Mouse (Mus musculus) limb, embryonic 14.5 days (tissue): Measurements from ENCODE around the gene Ces2a. TPM values are rescaled to one million over a fixed set of nuclear protein-coding genes. Genes with fewer than 3 reads are reported as not detected.

ENCODE experiments used
- ATAC-seq: fragments of 200-750 bp; cut with Nextera tagmentation; 2 replicates; pipeline ENCODE4 v1.8.0; 2017; ENCODE audit warnings: low read depth, moderate number of reproducible peaks, moderate TSS enrichment; ENCODE audit not compliant: low FRiP score
- DNase-seq: peaks from one replicate; pipeline ENCODE4 v3.0.0-alpha.2; 2015; ENCODE audit warnings: low spot score
- H3K27ac ChIP-seq: fragments of 300-500 bp; sonication (generic); replicated peaks from 2 replicates; pipeline ENCODE4 v1.5.1; 2014; ENCODE audit warnings: low read depth, mild to moderate bottlenecking, low read length, moderate library complexity, mixed read lengths
- H3K27me3 ChIP-seq: fragments of 300-500 bp; sonication (generic); 2 replicates; pipeline ENCODE4 v1.6.1; 2014; ENCODE audit warnings: low read length, mixed read lengths; ENCODE audit not compliant: control insufficient read depth, insufficient read depth
- H3K36me3 ChIP-seq: fragments of 300-500 bp; sonication (generic); 2 replicates; pipeline ENCODE4 v1.6.1; 2014; ENCODE audit warnings: mild to moderate bottlenecking, low read length, moderate library complexity, mixed read lengths; ENCODE audit not compliant: control insufficient read depth, insufficient read depth
- H3K4me1 ChIP-seq: fragments of 300-500 bp; sonication (generic); 2 replicates; pipeline ENCODE4 v1.6.1; 2014; ENCODE audit warnings: antibody characterized with exemption, low read length, mixed read lengths; ENCODE audit not compliant: control insufficient read depth, insufficient read depth
- H3K4me2 ChIP-seq: fragments of 300-500 bp; sonication (generic); replicated peaks from 2 replicates; pipeline ENCODE4 v1.6.1; 2014; ENCODE audit warnings: low read depth, mild to moderate bottlenecking, low read length, moderate library complexity; ENCODE audit not compliant: severe bottlenecking
- H3K4me3 ChIP-seq: fragments of 300-500 bp; sonication (generic); replicated peaks from 2 replicates; pipeline ENCODE4 v1.5.1; 2014; ENCODE audit warnings: low read length
- H3K9ac ChIP-seq: fragments of 300-500 bp; sonication (generic); 2 replicates; pipeline ENCODE4 v1.6.1; 2014; ENCODE audit warnings: mild to moderate bottlenecking, low read depth, low read length, moderate library complexity; ENCODE audit not compliant: severe bottlenecking
- H3K9me3 ChIP-seq: fragments of 300-500 bp; sonication (generic); 2 replicates; pipeline ENCODE4 v1.6.1; 2016; ENCODE audit warnings: low read length; ENCODE audit not compliant: control insufficient read depth
- POLR2A ChIP-seq: fragments of 200-500 bp; IDR thresholded peaks from 2 replicates; pipeline ENCODE4 v1.8.0; 2012; ENCODE audit warnings: inconsistent platforms, mild to moderate bottlenecking, moderate library complexity, borderline replicate concordance; ENCODE audit not compliant: insufficient read depth, insufficient read length; ENCODE audit errors: extremely low read depth
- WGBS: fragments of 180-500 bp; shearing (Covaris S2); extraction: QIAGEN DNeasy Blood & Tissue Kit; methylation state at CpG from one replicate; pipeline ENCODE4 v1.1.7; 2014; 5-methylcytosine and 5-hydroxymethylcytosine counted together
- microRNA-seq: library from miRNA; unstranded; fragments of <30 nt; microRNA quantifications from one replicate; pipeline ENCODE4, GENCODE M21; 2016
- polyA plus RNA-seq, 2 experiments: library from polyadenylated mRNA; depleted of rRNA in 1 of 2; stranded (reverse) in 1 of 2; unstranded in 1 of 2; fragments of >200 nt; fragmentation: Nextera tagmentation in 1 of 2; extraction: Ambion mirVana in 1 of 2; gene quantifications; 2 replicates each; pipeline versions ENCODE4 v1.2.1 to v1.2.3; 2012 to 2014

The Ces2a gene
- polyA plus RNA-seq, 2 experiments = 0.03 TPM; not detected in 1

DNA sequence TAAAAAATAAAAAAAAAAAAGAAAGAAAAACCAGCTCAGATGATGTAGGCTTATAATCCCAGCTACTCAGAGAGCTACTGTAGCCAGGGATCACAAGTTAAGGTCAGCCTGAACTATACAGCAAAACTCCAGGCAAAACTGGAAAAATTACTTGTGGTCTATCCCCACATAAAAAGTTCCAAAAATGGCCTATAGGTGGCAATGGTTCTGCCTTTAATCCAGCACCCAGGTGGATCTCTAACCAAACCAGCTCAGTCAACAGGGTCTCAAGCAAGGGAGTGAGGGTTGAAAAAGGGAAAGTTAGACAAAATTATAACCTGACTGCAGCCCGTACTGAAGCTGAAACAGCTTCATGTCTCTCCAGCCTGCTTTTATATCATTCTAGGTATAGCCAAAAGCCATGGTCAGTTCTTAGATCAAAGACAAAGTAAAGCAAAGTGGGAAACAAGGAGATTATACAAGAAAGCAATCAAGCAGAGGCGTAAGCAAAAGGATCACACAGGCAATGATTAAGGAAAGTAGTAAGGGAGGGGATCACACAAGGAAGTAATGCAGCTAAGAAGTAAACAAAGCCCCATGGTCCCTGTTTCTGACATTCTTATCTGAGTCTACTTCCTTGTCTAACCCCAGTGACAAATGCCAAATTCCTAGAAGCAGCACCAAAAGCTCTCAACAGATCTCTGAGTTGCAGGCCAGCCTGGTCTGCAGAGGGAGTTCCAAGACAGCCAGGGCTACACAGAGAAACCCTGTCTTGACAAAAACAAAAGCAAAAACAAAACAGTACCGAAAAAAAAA lies 56.3 kb downstream of the Ces2a start:
- Histone ChIP-seq H3K4me1 (no peaks in the 10 kb centered on the region), H3K9ac (no peak overlapping the region), H3K36me3 (no peaks in the 10 kb centered on the region), H3K4me3 (no peak overlapping the region), H3K9me3 (no peaks in the 10 kb centered on the region), H3K27me3 (no peaks in the 10 kb centered on the region), H3K4me2 (no peak overlapping the region), H3K27ac (no peak overlapping the region)
- DNase-seq (peak; percentile 31), ATAC-seq (no peak)
- 62% methylated on average over 3 of the region's 3 CpGs for WGBS
- TF ChIP-seq POLR2A = no peak

Small RNAs within 50 kb of the gene (microRNA-seq; reads per million reads assigned to microRNA genes)
- not detected for gene Gm44328

Other genes with a start within 250 kb of the Ces2a start
- 0.23 and 0.29 TPM in 2 replicates for gene Terb1, start 224.1 kb upstream of the Ces2a start, polyA plus RNA-seq (2012; rRNA removed)
- 0.44 and 0.48 TPM in 2 replicates for gene Terb1, start 224.1 kb upstream of the Ces2a start, polyA plus RNA-seq (2014; fragmentation: Nextera tagmentation; extraction: Ambion mirVana)
- 75.7 and 84.2 TPM in 2 replicates for gene Nae1, start 199.4 kb upstream of the Ces2a start, polyA plus RNA-seq (2012; rRNA removed)
- gene Nae1, start 199.4 kb upstream of the Ces2a start, polyA plus RNA-seq (2014; fragmentation: Nextera tagmentation; extraction: Ambion mirVana) = 97.1 and 97.8 TPM in 2 replicates
- gene Car7, start 199.3 kb upstream of the Ces2a start, polyA plus RNA-seq (2012; rRNA removed) = 0.53 and 1.0 TPM in 2 replicates
- 0.65 and 0.66 TPM in 2 replicates for gene Car7, start 199.3 kb upstream of the Ces2a start, polyA plus RNA-seq (2014; fragmentation: Nextera tagmentation; extraction: Ambion mirVana)
- 4.9 and 5.0 TPM in 2 replicates for gene Pdp2, start 142.6 kb upstream of the Ces2a start, polyA plus RNA-seq (2012; rRNA removed)
- 9.3 and 9.7 TPM in 2 replicates for gene Pdp2, start 142.6 kb upstream of the Ces2a start, polyA plus RNA-seq (2014; fragmentation: Nextera tagmentation; extraction: Ambion mirVana)
- 0.29 and 0.62 TPM in 2 replicates for gene Cdh16, start 109.6 kb upstream of the Ces2a start, polyA plus RNA-seq (2012; rRNA removed)
- 0.75 and 0.98 TPM in 2 replicates for gene Cdh16, start 109.6 kb upstream of the Ces2a start, polyA plus RNA-seq (2014; fragmentation: Nextera tagmentation; extraction: Ambion mirVana)
- gene Rrad, start 102.7 kb upstream of the Ces2a start, polyA plus RNA-seq (2012; rRNA removed) = 21.4 and 22.5 TPM in 2 replicates
- gene Rrad, start 102.7 kb upstream of the Ces2a start, polyA plus RNA-seq (2014; fragmentation: Nextera tagmentation; extraction: Ambion mirVana) = 27.3 and 32.4 TPM in 2 replicates
- 71.1 and 91.9 TPM in 2 replicates for gene Ciao2b, start 92.0 kb upstream of the Ces2a start, polyA plus RNA-seq (2012; rRNA removed)
- 78.4 and 81.9 TPM in 2 replicates for gene Ciao2b, start 92.0 kb upstream of the Ces2a start, polyA plus RNA-seq (2014; fragmentation: Nextera tagmentation; extraction: Ambion mirVana)
- 0.13 and 0.14 TPM in 2 replicates for gene Ces2b, start 97.6 kb downstream of the Ces2a start, polyA plus RNA-seq (2012; rRNA removed)
- 0.15 and 0.22 TPM in 2 replicates for gene Ces2b, start 97.6 kb downstream of the Ces2a start, polyA plus RNA-seq (2014; fragmentation: Nextera tagmentation; extraction: Ambion mirVana)
- gene Ces2c, start 113.1 kb downstream of the Ces2a start, polyA plus RNA-seq (2012; rRNA removed) = 0.03 TPM in 1 of 2 replicates, not detected in the other
- gene Ces2c, start 113.1 kb downstream of the Ces2a start, polyA plus RNA-seq (2014; fragmentation: Nextera tagmentation; extraction: Ambion mirVana) = not detected in 2 replicates
- 0.25 and 0.26 TPM in 2 replicates for gene Ces2e, start 192.3 kb downstream of the Ces2a start, polyA plus RNA-seq (2012; rRNA removed)
- 0.10 and 0.22 TPM in 2 replicates for gene Ces2e, start 192.3 kb downstream of the Ces2a start, polyA plus RNA-seq (2014; fragmentation: Nextera tagmentation; extraction: Ambion mirVana)
- 0.26 and 0.29 TPM in 2 replicates for gene Ces2f, start 213.4 kb downstream of the Ces2a start, polyA plus RNA-seq (2012; rRNA removed)
- 0.14 and 0.39 TPM in 2 replicates for gene Ces2f, start 213.4 kb downstream of the Ces2a start, polyA plus RNA-seq (2014; fragmentation: Nextera tagmentation; extraction: Ambion mirVana)
- gene Ces2g, start 227.7 kb downstream of the Ces2a start, polyA plus RNA-seq (2012; rRNA removed) = 1.4 and 1.9 TPM in 2 replicates
- gene Ces2g, start 227.7 kb downstream of the Ces2a start, polyA plus RNA-seq (2014; fragmentation: Nextera tagmentation; extraction: Ambion mirVana) = 1.2 and 3.5 TPM in 2 replicates